Mouse (Mus musculus) CH12.LX (cell line): ENCODE data around the gene Nsun3.

Experiments
- CHD1 ChIP-seq: IDR thresholded peaks from 2 replicates; pipeline ENCODE4 v1.6.1; 2012; ENCODE audit warnings: low read depth, low read length, improper control_type of control experiment, inconsistent platforms
- CHD2 ChIP-seq: IDR thresholded peaks from 2 replicates; pipeline ENCODE4 v1.6.1; 2011; ENCODE audit warnings: low read length, improper control_type of control experiment
- E2F4 ChIP-seq: IDR thresholded peaks from 2 replicates; pipeline ENCODE4 v1.6.1; 2011; ENCODE audit warnings: low read depth, low read length, improper control_type of control experiment; ENCODE audit not compliant: insufficient replicate concordance
- EP300 ChIP-seq: IDR thresholded peaks from 2 replicates; pipeline ENCODE4 v1.6.1; 2011; ENCODE audit warnings: low read length, improper control_type of control experiment
- KAT2A ChIP-seq: IDR thresholded peaks from 2 replicates; pipeline ENCODE4 v1.6.1; 2012; ENCODE audit warnings: low read length, improper control_type of control experiment, inconsistent platforms; ENCODE audit not compliant: insufficient replicate concordance
- MXI1 ChIP-seq: IDR thresholded peaks from 2 replicates; pipeline ENCODE4 v1.6.1; 2011; ENCODE audit warnings: mild to moderate bottlenecking, low read depth, low read length, improper control_type of control experiment
- POLR2A ChIP-seq: IDR thresholded peaks from 2 replicates; pipeline ENCODE4 v1.6.1; 2011; ENCODE audit warnings: low read depth, mild to moderate bottlenecking, improper control_type of control experiment, low read length
- RCOR1 ChIP-seq: conservative IDR thresholded peaks from 2 replicates; pipeline ENCODE4 v1.6.1; 2012; ENCODE audit warnings: low read depth, mild to moderate bottlenecking, inconsistent platforms, low read length, improper control_type of control experiment
- SIN3A ChIP-seq: IDR thresholded peaks from 2 replicates; pipeline ENCODE4 v1.6.1; 2012; ENCODE audit warnings: low read length, improper control_type of control experiment, inconsistent platforms
- TCF12 ChIP-seq: IDR thresholded peaks from 2 replicates; pipeline ENCODE4 v1.6.1; 2014; ENCODE audit warnings: low read depth, mild to moderate bottlenecking, inconsistent platforms, low read length, improper control_type of control experiment
- USF1 ChIP-seq: IDR thresholded peaks from 2 replicates; pipeline ENCODE4 v1.6.1; 2014; ENCODE audit warnings: low read depth, mild to moderate bottlenecking, inconsistent platforms, low read length, improper control_type of control experiment

DNA sequence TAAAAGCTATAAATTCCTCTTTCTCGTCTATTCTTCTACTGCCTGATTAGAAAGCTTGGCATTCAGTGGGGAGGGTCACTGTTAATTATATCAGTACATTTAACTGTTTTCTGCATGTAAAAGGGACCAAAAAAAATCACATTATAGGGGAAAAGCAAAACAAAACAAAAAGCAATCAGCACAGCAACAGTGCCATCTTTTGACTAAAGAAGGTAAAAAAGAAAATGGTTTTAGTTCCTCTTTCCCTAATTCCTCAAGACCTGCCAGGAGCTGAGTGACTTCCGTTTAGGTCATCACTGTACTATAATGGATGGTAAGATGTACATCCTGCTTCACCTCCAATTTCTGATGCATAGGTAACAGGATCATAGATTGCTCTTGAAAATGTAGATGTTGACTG lies 40.7 kb downstream of the Nsun3 start:
- TF ChIP-seq CHD1 (no peak), CHD2 (no peak), TCF12 (no peak), POLR2A (no peak), KAT2A (no peak), RCOR1 (no peak), SIN3A (no peak), MXI1 (no peak), EP300 (peak; percentile 61), E2F4 (no peak), USF1 (no peak)
